Mouse (Mus musculus): ENCODE measurements at regions not wholly inside any gene's neighbourhood (a gene's known extent, or its start where the extent isn't known, plus 50 kb on each side); places are given as distances from the start of the nearest gene placed in this dataset.

GRCm38 (mm10) chr1:136788979-136789513 is 164.3 kb downstream of the Zfp281 start:
- DNase-seq, result no peak

GRCm38 (mm10) chr1:136791641-136792040 is 166.9 kb downstream of the Zfp281 start:
- no peak for DNase-seq
